Mouse (Mus musculus): ENCODE results near the gene Cend1.

Cend1 gene

DNA sequence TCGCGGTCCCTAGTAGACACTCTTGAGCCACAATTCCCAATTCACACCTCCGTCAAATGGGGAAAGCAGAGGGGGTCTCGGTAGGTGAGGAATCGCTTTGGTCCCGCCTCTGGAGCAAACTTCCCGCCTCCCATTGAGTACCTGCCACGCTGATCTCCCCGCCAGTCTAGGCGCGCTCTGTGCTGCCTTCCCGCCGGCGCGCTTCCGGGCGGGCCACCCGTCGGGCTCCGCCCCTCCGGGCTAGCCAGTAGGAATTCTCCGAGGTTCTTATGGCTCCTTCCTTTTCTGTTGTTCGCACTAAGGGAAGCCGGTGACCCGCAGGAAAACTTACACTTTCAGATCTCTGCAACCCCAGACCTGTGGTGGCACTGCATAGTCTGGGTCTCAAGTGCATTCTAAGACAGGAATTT lies 14.5 kb upstream of the Cend1 start, which contains the start of gene Pidd1:
Gene Pidd1, minus strand, starts transcription at position 198 of the 410 bp plus-strand sequence.
- in situ Hi-C loops (cut with MboI; ENCODE audit: low sequenced_read_pairs): no loop called here

DNA sequence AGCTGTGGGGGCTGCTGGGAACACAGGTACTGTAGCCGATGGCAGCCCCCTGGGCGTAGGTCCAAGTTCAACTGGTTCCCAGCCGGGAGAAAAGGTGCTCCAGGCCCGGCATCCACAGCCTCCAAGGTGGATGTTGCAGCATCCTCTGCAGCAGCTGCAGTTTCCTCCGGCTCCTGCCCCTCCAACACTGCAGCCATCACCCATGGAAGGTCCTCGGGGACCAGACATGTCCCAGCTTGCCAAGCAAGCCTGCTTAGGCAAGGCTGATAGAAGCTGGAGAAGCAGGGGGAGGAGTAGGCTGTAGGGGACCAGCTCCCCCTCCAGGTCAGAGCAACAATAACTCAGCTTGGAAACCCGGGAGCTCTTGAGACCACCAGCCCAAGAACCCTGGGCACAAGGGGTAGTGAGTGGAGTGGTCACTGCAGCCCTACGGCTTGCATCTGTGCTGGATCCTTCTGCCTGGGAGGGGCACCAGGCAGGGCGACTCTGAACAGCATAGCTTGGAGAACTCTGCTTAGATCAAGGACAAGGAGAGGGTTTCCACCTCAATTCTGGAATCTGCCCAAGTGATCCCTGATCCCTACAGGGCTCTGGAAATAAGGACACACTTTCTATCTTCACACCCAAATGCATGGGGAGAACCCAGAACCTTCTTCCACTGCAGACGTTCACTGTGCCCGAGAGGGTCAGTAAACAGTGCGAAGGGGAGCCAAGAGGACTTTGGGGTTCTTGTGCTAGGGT lies 14.0 kb upstream of the Cend1 start:
- in situ Hi-C loops (cut with MboI; ENCODE audit: low sequenced_read_pairs): no loop called here

DNA sequence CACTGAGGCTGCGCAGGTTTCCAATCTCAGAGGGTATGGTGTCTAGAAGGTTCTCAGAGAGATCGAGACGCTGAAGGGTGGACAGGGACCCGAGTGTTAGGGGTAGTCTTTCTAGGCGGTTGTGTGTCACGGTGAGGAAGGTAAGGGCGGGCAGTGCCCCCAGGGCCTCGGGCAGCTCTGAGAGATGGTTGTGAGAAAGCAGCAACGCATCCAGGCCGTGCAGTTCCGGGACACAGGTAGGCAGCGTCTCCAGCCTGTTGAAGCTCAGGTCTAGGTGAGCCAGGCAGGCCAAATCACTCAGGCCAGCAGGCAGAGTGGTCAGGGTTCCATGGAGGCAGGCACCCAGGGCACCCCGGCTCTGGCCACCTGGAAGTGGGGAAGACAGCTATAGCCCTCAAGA lies 12.9 kb upstream of the Cend1 start:
- in situ Hi-C loops (cut with MboI; ENCODE audit: low sequenced_read_pairs): no loop called here

DNA sequence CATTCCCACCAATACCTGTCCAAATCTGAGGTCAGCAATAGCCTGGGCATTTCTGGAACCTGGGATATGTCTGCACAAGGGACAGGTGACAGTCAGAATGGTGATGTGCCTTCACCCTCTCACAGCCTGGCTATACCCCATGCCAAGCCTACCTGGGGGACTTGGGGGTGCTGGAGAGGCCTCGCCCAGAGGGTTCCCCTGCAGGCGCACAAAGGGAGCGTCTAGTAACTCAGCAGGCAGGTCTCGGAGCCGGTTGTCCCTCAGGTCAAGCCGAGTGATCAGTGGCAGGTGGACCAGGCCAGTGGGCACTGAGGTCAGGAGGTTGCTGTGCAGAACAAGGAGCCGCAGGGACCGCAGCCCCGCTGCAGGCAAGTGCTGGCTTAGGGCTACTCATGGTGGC lies 12.2 kb upstream of the Cend1 start:
- in situ Hi-C loops (cut with MboI; ENCODE audit: low sequenced_read_pairs): no loop called here

DNA sequence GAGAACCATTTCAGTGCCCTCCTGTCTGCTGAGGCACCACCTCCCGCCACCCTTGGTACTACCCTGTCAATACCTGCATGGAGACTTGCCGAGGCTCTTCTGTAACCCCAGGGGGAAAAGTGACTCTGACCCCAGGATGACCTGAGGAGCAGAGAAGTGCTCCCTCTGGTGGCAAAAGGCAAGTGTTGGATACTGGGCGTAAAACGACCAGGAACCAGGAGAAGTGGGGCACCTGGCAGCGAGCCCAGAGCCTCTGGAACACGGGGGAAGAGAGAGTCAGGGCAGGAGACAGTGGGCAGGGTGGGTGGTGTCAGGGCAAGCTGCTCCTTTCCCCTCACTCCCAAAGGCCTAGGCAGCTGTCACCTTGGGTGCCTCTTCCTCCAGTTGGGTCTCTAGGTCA lies 11.3 kb upstream of the Cend1 start:
- in situ Hi-C loops (cut with MboI; ENCODE audit: low sequenced_read_pairs): no loop called here

DNA sequence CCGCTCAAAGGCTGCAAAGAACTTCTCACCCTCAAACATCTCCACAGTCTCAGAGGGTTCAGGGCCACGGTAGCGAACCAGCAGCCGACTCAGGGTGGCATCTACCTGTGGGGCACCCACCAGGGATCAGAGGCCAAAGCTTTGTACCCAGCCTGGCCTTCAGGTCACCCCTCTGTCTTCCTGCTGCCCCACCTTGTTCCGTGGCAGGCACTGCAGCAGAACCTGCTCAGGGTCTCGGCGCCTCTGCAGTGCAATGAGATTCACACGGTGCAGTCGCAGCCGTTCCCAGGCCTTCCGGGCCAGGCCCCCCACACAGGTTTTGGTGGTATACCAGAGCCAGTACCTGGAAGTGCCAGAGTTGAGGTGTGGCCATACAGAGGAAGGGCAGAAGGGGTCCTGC lies 10.5 kb upstream of the Cend1 start:
- in situ Hi-C loops (cut with MboI; ENCODE audit: low sequenced_read_pairs): no loop called here

DNA sequence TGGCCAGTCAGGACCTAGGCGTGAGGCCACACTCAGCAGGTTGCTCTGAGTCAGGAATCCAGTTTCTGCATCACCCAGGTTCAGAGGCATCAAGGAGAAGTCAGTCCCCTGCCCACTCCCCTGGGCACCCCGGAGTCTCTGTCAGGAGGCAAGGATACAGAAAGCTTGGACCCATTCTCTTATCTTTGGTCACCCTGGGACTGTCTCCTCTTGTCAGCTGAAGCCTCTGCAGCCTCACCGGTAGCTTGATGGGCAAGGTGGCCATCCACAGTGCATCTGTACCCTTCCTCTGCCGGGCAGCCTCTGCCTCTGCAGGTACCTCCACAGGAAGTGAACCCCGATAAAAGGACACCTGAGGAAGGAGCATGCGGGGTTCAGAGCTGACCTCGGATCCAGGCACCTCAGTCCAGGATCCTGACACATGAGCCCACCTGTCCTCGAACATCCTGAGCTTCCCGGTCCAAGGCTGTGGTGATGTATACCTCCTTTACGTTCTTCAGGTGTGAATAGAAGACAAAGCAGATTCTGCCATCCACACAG lies 9.9 kb upstream of the Cend1 start:
- in situ Hi-C loops (cut with MboI; ENCODE audit: low sequenced_read_pairs): no loop called here

DNA sequence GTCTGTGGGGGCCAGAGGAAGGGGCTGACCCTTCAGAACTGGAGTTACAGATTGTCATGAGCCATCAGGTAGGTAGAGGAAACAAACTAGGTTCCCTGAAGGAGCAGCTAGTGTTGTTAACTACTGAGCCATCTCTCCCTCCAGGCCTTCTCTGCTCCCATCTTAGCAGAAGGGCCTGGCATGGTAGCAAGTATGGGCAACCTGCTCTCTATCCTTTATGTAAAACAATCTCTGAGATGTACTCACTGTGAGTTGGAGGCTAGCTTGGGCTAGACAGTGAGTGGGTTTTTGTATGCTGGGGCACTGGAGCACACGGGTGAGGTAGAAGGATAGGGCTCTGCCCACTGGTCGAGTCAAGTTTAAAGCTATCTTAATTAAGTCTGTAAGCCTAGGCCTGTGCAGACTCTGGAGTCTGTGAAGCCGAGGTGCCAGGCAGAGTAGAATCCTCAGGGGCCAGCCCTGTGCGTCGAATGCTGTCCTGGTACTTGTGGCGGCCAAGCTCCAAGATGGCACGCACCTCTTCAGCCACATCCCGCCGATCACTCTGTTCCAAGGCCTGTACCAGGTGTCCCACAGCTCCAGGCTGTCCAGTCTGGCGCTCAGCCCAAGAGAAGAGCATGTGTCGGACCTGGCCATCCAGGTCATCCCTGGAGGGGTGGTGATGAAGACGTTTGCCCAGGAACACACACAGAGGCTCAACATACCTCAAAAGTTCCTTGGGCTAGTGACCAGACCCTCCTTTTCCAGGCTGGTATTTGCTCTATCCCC lies 9.1 kb upstream of the Cend1 start:
- in situ Hi-C loops (cut with MboI; ENCODE audit: low sequenced_read_pairs): no loop called here

DNA sequence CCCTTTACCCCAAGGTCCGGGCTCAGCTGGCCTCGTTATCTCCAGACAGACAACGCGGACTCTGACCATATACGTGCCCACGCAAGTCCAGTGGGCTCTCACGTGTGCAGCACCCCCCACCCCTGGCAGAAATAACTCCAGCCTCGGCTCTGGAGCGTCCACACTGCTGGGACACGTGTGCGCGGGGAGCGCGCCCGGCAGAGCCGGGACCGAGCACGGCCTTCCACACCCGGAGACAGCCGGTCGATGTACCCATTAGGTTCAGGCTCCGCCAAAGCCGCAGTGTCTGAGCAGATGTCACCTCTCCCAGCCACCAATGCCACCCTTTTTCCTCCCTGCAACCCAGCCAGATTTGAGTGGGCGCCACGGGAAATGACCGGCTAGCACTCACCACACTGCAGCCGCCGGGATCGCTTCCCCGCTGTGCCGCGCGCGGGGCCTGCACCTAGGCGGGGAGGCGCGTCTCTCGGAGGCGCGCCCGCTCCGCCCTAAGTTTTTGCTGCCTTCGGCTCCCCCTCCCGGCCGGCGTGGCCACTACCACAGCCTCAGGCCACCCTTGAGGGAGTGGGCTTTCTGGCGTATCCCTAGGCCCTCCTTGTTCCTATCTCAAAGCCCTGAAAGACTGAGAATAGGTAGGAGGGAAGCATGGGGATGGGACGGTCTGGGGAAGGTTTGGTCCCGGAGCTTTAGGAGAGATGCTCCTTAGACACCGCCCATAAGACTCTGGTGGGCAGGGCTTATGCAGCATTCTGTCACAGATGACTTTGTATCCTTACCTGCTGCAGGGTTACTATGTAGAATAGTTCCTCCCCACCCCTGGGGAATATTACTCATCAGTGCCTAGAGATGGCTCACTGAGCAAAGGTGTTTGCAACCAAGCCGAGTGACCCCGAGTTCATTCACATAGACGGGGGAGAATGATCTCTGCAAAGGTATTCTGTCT lies 8.2 kb upstream of the Cend1 start, which contains the start of gene Slc25a22:
Gene Slc25a22, minus strand, starts transcription at position 715 of the 943 bp plus-strand sequence.
- in situ Hi-C loops (cut with MboI; ENCODE audit: low sequenced_read_pairs): no loop called here

DNA sequence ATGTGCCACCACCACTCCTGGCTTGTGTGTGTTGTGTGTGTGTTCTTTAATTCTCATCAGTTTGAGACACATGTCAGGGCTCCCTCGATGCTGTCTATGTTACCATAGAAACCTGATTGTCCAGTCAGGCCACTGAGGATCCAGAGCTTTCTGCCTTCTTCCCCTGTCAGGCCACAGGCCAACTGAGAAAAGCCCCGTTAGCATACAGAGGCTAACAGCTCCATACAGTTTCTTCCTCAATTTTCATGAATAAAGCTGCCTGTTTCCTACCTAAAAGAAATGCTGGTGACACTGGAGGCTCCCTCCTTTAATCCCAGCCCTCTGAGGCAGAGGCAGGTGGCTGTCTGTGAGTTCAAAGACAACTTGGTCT lies 7.2 kb upstream of the Cend1 start:
- in situ Hi-C loops (cut with MboI; ENCODE audit: low sequenced_read_pairs): no loop called here

DNA sequence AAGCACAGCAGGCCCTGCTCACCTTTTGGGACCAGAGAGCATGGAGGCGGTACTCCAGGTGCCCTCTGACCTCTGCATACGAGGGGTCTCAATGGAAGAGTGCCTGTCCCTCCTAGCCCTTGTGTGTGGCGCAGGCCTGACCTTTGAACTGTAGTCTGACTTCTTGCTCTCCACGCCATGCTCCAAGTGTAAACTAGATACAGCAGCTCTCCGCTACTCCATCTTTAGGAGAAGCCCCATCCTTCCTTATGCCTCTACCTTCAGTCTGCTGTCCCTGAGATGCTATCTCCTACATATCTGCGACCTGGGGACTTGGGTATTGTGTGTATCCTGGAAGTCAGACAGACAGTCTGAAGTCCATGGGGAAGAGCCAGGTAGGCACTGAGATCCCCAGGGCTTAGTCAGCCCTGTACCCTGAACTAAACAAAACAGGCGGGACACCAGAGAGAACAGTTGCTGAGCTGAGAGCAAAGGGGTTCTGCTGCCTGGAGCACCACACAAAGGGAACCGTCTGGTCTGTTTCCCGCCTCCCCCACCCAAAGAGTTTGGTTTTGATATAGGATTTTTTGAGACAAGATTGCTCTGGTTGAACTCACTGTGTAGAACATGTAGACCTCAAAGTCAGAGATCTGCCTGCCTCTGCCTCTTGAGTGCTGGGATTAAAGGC lies 6.7 kb upstream of the Cend1 start:
- in situ Hi-C loops (cut with MboI; ENCODE audit: low sequenced_read_pairs): no loop called here

DNA sequence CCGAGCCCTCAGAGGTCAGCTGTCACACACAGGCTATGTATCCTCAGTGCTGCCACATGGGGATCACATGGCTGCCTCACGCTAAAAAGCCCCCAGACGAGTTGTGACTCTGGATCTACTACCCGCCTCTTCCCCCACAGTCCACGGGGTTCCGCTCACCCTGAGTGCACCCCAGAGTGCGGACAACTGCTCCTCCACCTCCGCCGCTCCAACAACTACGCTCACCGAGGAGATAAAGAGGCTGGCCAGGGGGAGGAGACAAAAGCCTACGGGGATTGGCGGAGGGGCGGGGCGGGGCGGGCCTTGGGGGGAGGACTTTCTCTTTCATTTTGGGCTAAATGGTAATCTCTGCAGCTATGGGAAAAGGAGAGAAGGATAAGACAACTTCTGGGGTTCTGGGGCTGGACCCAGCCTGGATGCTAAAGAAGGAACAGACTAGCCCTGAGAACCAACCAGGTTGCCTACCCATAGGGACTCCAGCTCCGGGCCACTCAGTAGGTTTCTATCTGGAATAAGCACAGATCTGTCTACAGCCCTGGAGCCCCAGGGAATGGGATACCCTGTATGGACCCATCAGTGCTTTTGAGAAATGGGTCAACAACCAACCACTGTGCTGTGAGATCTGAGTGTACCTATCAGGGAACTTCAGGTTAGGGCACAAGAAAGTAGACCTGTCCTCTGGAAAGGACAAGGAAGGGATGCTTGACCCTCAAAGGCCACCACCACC lies 6.0 kb upstream of the Cend1 start:
- in situ Hi-C loops (cut with MboI; ENCODE audit: low sequenced_read_pairs): no loop called here

DNA sequence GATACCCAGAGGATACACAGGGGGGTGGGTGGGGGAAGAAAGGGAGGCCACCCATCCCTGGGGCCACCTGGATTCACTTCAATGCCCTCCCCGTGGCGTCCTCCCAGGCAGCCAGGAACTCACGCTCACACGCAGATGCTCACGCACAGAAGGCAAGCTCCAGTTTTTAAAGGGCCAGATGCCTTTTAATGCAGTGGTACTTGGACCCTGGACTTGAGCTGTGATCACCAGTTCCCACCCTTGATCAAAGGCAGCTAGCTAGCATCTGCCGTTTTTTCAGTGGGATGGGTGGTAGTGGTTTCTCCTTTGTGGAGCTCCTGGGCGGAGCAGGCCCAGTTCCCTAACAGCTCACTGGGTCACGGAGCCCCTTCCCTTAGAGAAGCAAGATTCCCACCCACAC lies 5.2 kb upstream of the Cend1 start:
- in situ Hi-C loops (cut with MboI; ENCODE audit: low sequenced_read_pairs): no loop called here

DNA sequence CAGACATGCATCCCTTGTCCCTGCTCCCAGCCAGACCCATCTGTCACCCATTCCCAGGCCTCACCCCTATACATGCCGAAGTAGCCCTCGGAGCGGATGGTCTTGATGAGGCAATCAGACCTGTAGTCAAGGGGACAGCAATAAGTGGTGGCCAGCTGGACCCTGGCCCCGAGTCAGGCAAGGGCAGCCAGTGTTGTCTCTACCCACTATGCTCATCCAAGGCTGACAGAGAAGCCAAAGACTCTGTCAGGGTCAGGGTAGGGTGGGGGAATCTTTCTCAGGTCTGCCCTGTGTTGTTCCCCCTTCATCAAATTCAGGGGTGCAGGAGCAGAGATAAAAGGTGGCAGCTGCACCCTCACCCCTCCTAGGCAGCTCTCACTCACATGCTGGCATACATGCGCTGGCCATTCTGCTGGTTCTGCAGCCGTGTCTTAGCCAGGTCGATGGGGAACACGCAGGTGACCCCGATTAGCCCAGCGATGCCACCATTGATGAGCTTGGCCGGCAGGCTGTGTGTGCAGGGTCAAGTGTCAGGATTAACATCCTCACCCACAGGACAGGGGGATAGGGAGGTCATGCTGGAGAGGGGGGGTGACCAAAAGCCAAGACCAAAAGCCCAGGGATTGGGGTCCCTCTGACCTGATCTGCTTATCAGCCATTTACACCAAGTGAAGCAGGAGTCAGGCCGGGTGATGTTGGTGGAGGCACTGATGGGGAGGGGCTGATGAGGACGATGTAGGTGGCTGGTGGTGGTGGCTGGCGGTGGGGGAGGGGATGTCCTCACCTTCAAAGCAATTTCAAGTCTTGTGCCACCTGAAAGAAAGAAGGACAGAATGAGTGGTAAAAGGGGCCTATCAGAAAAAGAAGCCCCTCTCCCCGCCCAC lies 4.5 kb upstream of the Cend1 start:
- in situ Hi-C loops (cut with MboI; ENCODE audit: low sequenced_read_pairs): no loop called here

DNA sequence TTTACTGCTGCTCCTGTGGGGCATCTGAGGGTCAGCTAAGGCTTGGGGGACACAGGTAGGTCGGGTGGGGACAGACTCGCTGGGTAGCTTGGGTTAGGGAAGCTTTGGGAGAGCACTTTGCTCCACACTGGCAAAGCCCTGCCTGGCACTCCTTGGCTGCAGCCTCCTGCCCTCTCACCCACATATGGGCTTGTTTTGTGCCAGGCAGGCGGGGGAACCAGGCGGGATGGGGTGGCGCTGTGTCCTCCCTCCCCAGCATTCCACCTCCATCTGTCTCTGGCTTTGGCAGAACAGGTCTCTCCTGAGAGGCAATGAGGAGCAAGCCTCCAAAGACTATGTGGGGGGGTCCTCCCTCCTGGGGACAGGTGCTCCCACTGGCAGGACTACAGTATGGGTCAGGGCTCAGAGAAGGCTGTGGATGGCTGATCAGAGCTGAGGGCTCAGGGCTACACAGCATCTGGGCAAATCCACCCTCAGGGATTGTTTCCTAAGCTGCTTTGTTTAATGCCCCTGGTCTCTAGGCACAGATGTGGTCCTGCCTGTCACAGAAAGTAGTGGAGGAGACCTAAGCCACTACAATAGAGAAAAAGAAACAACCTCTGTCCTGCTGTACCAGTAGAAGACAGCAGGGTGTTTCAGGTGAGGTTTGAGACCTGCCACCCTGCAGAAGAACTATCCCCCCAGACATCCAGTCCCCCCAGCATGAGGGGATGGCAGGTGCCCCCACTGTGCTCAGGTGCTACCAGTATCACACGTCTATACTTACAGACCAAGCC lies 3.6 kb upstream of the Cend1 start:
- in situ Hi-C loops (cut with MboI; ENCODE audit: low sequenced_read_pairs): no loop called here

DNA sequence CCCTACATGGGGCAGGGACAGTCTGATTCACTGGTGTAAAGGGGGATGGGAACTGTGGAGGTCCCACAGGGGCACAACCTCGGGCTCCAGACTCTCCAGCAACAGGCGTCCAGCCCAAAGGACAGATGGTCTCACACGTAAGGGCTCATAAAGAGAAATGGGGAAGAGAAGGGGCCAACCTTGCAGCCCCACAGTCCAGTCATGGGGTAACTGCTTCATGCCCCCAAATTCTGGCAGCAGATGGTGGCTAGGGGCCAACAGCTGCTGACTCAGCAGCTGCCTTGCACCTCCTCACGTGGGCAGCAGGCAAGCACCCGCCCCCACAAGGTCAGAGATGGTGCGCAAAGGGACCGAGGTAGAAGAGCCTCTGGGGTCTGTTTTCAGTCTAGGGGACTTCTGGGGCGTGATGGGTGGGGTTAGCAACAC lies 2.9 kb upstream of the Cend1 start:
- in situ Hi-C loops (cut with MboI; ENCODE audit: low sequenced_read_pairs): no loop called here

DNA sequence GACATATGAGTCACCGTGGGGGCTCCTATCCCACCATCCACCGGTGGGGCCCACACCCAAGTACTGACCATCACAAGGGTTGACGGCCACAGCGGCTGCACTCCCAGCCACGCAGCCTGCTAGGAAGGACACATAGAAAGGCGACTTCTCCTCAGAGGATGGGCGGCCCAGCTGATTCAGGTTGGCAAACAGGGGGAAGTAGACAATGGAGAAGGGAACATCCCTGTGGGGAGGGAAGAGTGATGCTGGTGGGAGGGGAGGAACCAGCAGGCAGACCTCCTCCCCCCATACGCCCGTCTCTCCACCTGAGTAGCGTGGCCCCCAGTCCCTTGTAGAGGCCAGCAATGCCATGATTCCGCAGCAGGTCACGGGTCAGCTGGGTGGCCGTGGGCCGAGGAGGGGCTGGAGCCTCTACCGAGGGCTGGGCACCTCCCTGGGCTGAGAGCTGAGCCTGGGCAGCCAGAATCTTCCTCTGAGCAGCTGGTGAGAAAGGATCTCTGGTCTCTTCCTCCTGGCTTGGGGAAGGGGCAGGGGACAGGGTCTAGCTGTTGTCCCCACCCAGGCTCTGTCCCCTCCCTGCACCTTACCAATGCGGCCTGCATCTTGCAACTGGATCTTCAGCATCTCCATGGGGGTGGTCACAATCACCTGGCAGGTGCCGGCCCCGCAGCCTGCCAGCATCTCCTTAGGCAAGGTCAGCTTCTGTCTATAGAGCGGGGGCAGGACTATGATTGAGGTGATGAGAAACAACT lies 2.3 kb upstream of the Cend1 start:
- in situ Hi-C loops (cut with MboI; ENCODE audit: low sequenced_read_pairs): no loop called here
